Mouse (Mus musculus) cerebellum, postnatal 10 days (tissue): ENCODE results near the gene Htra3.

Experiments used
- DNase-seq, 2 experiments: peaks; one replicate each; pipeline ENCODE4 v3.0.0; 2021; ENCODE audit warnings: mixed read lengths in 2 of 2

Htra3 gene

DNA sequence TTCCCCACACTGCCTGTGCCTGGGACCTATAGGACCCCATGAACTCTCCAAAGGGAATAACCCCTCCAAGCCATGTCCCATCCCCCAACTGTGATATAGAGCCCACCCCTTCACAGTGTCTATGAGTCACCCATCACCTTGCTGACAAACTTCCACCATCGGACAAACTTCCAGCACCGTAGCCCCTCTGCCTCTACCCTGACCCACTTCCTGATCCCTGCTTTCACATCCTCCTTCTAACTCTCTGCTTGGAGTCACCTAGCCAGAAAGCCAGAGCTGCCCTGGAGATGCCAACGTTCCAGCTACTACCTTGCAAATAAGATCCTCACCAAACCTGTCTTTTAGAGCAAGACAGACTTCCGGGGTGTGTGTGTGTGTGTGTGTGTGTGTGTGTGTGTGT, 14.1 kb upstream of the Htra3 start:
- DNase-seq: no peak

DNA sequence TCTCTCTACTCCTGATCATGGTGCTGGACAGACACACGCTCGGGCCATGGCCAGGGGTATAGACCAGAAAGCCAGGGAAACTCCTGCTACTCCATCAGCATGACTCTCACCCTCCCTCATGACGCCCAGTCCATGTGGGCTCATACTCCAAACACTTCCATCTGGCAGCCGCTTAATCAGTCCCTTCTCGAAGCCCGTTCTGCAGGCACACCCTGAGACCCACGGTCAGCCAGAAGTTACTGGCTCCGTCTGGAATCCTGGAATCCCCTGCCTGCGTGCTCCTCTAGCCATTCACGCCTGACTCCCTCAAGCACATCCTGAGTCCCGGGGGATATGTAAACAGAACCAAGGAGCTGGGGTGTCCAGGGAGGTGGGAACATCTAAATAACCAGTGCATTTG, 11.7 kb upstream of the Htra3 start:
- peak; percentile 35 to 43 for DNase-seq

DNA sequence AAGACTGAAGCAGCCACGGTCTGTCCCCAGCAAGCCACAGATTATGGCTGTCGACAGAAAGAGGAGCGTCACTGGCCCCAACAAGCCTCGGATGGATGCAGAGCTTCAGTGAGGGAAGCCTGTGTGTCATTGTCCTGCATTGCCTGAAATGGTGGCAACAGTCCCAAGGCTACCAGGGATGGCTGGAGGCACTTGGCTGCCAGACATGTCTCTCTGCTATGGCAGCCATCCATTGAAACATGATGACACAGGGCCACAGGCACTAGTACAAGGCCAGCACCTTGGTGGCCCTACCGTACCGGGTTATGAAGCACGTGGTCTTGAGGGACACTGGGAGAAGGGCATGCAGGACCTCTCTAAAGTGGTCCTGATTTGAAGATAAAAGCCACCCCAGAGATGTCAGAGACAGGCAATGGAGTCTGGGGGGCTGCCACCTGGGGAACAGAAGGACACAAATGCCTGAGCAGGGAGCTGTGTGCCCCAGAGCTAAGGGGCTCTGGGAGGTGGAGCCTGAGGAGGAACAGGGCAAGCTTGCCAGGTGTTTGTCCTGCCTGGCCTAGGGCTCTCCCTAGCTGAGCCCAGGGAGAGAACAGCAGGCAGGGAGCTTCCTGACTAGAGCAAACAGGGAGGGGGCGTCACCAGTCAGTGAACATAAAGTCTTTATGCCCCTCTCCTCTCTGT, 11.0 kb upstream of the Htra3 start:
- DNase-seq: peak; percentile 81 to 83

DNA sequence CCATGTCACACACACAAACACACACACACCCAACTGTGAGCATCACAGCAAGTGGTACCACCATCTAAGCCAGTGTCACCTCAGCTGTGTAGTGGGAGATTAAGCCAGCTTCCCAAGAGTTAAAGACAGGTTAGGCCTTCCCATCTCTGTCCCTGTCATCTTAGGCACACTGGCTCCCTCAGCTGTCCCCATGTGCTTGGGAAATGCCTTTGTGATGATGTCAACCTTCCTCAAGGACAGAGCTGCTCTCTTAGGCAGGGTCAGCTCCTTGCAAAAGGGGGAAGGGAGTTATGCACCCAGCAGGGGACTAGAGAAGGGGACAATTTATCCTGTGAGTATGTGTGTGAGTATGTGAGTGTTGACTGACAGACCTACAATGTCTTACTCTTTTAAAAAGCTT, 9.8 kb upstream of the Htra3 start:
- DNase-seq: no peak

DNA sequence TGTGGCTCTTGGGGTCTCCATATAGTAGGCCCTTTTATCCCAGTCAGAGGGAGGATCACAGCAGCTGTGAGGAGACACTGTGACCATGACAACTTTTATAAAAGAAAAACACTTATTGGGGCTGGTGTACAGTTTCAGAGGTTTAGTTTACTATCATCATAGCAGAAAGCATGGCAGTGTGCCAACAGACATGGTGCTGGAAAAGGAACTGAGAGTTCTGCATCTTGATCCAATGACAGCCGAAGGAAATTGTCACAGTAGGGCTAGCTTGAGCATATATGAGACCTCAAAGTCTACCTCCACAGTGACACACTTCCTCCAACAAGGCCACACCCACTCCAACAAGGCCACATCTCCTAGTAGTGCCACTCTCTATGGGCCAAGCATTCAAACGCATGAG, 9.3 kb upstream of the Htra3 start:
- peak in 1 of 2 experiments; percentile 38 for DNase-seq

DNA sequence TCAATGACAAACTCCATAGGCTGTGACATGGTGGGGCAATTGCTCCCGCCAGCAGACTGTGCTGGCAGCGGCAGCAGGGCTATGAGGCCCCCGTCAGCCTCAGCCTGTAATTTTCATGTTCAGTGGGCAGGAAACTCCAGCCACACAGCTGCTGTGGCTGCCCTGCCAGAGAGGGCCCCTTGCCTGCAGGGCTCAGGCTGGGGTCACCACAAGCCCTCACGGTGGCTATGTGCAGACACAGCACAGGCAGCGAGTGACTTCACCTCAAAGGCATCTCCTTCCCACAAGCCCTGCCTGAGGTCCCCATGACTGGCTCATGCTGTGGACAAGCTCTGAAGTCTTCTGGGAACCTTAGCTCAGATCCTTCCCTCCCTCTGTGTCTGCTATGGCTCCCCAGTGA, 7.5 kb upstream of the Htra3 start:
- peak; percentile 55 to 70 for DNase-seq

DNA sequence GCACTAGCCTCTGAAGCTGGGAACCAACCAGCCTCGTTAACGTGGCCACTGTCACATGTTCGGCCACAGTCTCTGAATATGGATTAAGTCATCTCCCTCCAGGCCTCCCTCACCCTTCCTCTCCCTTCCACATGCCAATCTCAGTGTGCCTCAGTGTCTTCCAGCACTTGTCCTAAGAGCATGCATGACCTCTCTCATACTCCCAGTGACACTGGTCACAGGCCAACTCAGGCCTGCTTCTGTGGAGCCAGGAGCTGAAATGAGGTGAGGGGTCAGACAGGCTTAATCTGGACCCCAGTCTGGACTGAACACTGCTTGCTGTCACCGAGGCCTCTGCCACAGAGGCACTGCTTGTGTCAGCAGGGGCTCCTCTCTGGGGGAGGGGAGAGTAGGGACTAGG, 6.8 kb upstream of the Htra3 start:
- DNase-seq: no peak

DNA sequence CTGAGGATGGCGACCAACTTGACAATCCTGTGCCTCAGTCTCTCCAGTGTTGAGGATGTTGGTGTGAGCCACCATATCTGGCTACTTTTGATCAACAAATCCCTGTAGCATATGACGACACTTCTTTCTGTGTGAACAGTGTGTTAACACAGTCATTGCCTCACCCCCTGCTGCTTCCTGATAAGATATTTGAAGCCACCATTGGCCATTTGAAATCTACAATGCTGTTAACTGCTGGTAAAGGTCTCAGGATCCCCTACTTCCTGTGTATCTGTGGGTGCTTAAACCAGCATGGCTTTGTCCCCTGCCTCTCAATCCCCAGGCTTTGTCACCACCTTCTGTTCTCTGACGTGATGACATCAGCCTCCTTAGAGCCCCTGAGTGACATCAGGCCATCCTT, 5.5 kb upstream of the Htra3 start:
- DNase-seq: no peak

DNA sequence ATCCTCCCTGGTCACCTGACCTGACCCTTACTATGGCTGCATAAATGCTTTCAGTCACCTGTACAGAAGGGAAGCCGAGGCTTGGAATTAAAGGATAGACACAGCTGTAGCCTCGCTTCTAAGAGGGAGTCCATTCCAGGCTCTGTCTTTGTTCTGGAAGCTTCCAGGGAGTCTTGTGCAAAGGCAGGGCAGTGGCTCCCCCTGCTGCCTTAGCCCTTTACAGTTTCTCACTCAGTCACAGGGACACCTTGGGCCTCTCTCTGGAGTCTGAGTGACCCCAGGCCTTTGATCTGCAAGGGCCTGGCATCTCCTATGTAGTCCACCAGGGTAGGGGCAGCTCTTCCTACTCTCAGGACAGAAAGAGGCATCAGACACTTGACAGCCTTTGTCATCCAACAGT, 1.4 kb upstream of the Htra3 start:
- DNase-seq: peak; percentile 45 to 51

DNA sequence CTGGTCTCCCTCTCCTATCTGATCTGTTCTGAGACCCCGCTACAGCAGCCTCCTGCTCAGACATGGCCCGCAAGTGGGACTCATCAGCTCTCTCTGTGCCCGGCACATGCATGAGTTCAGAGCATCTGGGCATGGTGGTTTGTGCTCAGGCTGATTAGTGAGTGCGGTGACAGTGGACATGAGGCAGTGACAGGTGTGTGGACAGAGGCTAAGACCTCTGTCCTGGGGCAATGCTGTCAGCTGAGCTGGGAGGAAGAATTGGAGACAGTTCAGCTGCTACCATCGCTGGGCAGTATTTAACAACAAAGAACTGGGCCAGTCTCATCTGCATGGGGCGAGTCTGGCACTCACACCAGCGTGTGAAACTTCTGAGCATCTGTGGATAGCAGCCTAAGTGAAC, 2.6 kb downstream of the Htra3 start:
- no peak for DNase-seq

DNA sequence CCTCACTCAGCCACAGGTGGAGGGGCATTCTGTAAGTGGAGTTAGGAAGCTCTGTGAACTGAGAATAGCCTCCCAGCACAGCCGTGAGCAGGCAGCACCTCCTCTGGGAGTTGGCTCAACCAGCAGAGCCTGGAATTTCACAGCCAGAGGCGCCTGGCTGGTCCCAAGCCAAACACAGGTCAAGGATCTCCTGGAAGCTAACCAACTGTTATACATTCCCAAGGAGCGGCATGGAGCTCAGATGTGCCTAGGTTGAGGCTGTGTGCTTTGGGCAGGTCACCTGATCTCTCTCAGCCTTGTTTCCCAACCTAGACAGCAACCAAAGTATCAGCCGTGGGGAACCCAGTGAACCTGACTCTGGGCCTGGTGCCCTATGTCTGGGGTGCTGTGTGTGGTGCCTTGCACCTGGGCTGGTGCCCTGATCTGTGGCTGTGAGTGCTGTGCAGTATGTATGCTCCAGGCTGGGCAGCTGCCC, 5.5 kb downstream of the Htra3 start:
- DNase-seq: peak in 1 of 2 experiments; percentile 34

DNA sequence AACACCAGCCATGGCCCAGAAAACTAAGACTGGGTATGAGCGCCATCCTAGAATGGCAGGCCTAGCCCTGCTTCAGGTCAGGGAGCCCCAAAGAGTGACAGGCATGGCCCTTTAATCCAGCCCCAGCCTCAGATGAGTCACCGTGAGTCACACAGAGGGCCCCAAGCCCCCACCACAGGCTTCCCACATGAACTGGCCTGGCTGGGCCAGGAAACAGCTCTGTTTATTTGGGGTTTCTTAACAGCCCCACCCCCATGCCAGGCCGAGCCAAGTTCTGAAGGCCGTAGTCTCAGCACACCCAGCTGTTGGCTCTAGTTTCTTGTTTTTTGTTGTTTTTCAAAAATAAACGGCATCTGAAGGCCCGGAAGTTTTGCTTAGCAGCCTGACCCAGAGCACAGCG, 6.5 kb downstream of the Htra3 start:
- peak; percentile 50 to 59 for DNase-seq

DNA sequence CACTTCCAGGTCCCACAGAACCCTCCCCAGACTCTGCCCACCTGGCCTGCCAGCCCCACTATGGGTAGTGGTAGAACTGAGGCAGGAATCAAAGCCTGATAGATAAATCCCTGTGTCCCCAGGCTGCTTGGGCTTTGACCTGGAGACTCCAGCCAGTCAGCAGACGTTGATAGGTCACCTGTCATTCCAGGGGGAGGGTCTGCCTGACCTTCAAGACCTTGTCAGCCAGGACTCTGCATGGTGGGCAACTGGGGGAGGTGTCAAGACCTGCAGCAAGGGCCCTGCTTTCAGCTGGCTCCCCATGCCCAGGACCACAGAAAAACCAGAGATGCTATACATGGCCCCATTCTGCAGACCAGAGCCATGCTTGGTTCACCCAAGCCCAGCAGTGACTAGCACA, 7.0 kb downstream of the Htra3 start:
- DNase-seq: no peak

DNA sequence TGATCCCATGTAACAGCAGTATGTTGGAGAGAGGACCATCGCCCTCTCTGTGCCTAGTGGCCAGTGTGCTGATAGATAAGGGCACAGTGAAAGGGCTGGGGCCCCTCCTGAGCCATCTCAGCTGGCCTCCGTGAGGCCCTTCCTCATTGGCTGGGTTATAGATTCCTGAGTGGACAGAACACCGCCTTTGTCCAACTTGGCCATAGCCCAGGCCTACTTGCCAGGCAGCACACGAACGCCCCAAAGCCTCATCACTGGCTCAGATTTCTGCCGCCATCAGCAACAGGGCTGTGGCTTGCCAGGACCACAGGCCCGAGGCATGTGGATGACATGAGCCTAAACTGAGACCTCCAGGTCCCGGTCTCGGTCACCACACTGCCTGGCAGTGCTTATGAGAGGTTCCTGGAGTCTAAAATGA, 8.1 kb downstream of the Htra3 start:
- DNase-seq: peak; percentile 82 to 88

DNA sequence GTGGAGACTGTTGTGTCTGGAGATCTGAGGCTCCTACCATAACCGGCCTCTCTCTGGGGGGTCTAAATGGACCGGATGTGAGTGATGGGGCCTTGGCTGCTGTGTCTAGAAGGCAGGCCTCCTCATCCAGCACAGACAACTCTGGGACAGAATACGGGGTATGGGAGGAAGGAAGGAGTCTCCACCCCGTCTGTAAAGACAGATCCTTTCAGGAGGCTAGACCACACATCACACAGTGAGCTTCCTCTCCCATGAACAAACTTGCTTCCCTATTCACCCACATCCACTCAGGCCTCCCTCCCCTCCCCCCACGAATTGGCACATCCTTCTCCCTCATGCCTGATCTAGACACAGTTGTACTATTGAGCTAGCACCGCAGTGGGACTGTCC, 9.2 kb downstream of the Htra3 start:
- DNase-seq: peak; percentile 45 to 59

DNA sequence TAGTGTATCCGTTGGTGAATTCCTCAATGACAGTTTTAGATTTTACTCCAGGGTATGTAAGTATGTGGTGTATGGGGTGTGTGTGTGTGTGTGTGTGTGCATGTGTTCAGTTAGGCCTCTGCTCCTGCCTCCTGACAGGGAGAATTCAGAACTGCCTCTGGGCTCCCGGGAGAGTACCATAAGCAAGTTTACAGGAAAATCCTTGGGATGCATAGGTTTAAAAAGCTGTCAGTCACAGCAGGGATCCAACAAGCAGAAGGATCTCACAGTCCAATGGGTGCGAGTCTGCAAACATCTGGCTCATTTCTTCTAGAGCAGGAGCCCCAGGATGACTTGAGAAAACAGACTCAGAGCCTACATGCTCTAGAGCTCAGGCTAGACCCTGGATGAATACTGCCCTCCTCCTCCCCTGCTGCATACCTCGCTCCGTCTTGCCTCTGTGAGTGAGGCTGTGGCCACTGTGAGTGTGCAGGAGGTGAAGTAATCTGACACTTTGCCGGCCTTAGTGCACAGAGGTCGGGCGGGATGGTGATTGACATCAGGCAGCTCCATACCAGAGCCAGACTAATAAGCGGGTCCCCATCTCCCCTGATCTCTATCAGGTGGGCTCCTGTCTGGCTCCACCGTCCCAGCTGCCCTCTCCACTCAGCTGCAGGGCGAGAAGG, 9.7 kb downstream of the Htra3 start:
- DNase-seq: no peak

DNA sequence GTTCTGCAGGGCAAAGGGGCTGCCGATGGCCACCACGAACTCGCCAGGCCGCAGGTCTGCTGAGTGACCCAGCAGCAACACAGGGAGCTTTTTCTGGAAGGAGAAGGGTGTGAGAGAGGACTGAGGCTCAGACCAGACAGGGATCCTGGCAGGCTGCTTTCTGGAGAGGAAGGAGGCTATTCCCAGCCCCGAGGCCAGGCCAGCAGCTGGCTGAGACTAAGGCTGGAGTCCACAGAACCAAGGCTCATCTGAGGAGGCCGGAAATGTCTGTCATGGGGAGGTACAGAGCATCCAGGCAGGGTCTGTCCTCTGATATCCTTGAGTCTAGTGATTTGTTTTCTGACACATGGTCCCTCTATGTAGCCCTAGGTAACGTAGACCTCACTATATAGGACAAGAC, 13.4 kb downstream of the Htra3 start:
- DNase-seq: no peak

DNA sequence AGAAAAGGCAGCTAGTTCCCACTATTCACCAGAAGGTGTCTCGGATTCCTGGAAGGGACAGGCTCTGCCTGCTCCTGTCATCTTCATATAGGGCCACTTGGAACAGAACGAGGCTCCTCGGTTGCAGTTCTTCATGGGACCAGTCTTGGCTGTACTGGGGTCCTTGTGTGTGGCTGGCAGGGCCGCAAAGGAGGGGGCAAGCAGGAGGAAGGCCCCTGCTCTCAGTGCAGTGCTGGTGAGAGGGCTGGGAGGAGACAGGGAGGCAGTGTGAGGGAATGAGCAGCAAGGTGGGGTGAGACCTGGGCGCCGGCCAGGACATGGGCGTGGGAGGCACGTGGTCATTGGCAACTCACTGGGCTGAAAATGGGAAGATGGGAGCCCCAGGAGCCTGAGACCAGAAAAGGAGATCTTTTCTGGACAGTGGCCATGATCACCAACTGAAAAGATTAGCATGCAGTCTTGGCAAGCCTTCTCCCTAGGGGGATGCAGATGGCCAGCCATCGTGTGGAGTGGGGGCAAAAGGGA, 17.5 kb downstream of the Htra3 start:
- DNase-seq: peak; percentile 50 to 55

DNA sequence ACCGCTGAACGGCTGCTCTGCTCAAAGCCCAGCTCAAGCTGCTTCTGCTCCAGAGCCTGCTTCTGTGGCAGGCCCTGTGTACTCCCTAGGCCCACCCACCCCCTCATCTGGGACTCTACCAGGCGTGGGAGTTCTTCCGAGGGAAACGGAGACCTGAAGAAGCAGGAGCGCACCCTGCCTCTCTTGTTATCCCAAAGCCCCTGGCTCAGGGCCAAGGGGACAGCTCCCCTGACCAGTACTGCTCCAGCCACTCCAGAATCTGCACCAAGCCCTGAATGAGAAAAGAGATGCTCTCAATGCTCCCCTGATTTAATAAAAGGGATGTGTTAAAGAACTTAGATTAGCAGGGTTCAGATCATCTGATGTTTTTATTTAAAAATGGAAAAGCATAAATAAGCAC, 18.4 kb downstream of the Htra3 start:
- DNase-seq: no peak

DNA sequence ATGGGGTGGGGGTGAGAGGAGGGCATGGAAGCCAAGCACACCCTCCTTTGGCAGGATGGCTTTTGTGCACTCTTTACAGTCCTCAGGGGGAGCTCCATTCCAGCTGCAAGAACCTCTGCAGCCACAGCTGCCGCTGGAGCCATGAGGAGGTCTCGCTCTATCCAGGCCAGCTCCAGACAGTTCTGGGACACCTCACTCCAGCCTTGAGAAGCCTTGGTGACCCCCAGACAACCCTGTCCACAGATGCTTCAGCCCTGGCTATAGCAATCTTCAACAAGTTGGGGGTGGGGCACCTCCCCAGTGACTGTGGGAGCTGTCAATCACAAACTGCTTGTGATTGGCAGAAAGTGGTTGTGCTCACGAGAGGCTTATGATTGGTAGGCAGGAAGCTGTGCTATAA, 20.1 kb downstream of the Htra3 start:
- DNase-seq: no peak

DNA sequence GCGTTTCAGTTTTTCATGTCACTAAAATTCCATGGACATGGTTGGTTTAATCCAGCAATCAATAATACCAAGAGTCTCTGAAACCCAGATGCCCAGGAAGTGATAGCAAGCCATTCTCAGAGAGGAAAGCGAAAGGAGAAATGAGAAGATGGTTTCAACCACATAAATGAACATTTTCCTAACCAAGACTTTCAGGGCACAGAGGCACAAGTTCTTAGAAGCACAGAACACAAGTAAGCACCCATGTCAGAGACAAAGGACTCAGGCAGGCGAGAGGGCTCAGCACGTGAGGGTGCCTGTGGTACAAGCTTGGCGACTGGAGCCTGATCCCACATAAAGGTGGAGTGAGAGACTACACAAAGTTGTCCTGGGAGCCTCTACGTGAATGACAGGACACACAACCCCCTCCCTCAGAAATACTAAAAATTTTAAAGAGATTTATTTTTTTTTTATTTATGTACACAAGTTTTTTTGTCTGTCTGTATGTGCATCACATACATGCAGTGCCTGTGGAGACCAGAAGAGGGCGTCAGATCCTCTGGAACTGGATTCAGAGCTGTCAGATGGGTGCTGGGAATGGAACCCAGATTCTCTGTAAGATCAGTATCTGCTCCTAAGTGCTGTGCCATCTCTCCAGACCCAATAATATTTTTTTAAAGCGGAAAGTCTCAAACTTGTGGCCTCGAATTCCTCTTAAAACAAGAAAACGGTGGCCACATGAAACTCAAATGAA, 23.7 kb downstream of the Htra3 start:
- DNase-seq: no peak

DNA sequence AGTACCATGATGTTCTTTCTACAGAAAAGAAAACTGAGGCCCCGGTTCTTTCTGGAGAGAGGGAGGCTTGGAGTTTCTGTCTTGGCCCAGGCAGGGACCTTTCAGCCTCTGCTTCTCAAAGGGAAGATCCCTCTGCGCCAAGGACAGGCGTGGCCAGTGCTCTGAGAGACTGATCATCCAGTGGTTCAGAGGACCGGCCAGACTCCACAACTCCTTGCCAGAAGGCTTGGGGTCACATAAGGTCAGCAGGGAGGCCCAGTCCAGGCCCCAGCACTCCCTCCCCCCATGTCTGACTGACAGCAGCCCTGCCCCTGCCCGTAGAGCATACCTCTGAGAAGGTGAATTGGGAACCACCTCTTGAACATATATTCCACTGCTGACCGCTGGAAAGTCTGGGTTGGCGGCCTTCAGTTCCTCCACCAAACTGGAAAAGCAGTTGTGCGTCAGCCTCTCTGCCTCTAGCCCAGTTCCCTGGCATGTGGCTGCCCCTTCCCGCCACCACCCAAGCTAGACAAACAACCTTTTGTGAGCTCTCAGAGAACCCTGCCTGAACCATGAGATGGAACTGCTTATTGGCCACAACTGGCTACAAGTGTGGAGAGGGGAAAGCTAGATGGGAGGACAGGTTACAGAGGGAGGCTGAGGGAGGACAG, 25.7 kb downstream of the Htra3 start:
- no peak for DNase-seq

DNA sequence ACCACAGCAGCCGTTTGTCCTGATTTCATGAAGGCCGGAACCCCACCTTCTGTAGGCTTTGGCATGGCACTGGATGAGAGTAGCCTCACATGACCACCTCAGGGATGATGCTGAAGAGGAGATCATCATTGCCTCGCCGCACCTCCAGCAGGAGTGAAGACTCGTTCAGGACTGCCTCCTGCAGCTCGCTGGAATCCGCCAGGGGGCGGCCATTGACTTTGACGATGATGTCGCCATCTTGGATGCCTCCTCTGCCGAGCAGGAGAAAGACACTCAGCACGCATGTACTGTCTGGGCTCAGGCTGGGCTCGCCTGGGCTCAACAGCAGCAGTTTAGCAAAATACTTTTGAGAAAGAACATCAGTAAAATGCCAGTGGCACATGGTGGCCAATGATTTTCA, 26.7 kb downstream of the Htra3 start:
- no peak for DNase-seq
